In the genomic region with DNA sequence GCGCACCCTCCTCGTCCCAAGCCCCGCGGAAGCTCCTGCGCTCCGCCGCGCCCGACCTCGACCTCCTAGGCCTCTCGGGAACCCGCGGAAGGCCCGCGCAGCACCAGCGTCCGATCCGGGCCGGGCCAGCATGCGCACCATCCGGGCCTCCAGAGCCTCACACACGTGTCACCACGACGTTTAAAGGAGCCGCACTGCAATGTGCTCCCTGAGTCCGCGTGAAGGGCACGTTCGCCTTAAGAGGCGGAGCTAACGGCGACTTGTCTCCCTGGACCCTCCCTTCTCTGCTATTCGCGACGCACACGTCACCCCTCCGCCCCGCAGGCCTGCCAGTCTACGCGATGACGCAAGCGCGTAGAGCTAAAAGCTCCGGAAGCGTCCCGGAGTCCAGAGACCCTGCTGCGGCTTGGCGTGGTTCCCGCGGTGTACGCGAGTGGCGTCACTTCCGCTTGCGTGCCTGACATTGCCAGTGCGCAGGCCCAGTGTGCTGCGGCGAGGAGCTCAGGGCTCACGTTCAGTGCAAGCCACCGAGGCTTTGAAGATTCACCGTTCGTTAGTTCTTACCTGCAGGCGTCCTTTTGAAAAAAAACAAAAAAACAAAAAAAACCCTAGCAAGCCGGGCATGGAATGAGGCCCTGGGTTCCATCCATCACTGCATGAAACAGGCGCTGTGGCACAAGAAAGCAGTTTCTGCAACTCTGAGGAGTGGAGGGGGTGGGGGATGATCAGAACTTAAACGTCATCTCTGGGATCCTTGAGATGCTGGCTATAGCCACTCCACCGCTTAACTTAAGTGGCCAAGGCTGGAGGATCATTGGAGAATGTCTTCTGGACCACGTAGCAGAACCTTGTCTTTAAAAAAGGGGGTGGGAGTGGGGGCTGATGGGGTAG, we compare ENCODE assay signal across 7 mouse cellular contexts. TPM values are rescaled to one million over a fixed set of nuclear protein-coding genes. Genes with fewer than 3 reads are reported as not detected.
A peak's percentile ranks its signal among the peaks of the same experiment; 100 is the strongest.
DNase-seq lines count a peak whose midpoint lies in the region; ATAC-seq lines count a peak whose summit lies in the region.

Usp36 (minus strand) TSS at position 246 of the 891 bp plus-strand sequence.

- H3K36me3 ChIP-seq in intestine, embryonic 15.5 days, result peaks cover 7% of the 10 kb centered on the region
- peaks cover 26% of the 10 kb centered on the region for H3K36me3 ChIP-seq in midbrain, embryonic 10.5 days

- no peaks in the 10 kb centered on the region for H3K9me3 ChIP-seq in intestine, embryonic 15.5 days
- no peaks in the 10 kb centered on the region for H3K9me3 ChIP-seq in midbrain, embryonic 10.5 days (replicated peaks)

- intact Hi-C loops in gastrocnemius, postnatal 36 days (cut with DNase I), result no loop called here
- intact Hi-C loops in left cerebral cortex, postnatal 25 days (cut with DNase I), result no loop called here

- under 1% methylated on average over 68 of the region's 68 CpGs for WGBS in intestine, embryonic 15.5 days
- 1% methylated on average over 68 of the region's 68 CpGs for WGBS in midbrain, embryonic 10.5 days

- peak within 1 kb of the TSS; percentile 93 for H3K9ac ChIP-seq in intestine, embryonic 15.5 days

- peak; percentile 99 for ATAC-seq in intestine, embryonic 15.5 days

- H3K27me3 ChIP-seq in intestine, embryonic 15.5 days (replicated peaks), result no peaks in the 10 kb centered on the region
- H3K27me3 ChIP-seq in midbrain, embryonic 10.5 days (ENCODE audit: low read depth, poor library complexity, severe bottlenecking), result no peaks in the 10 kb centered on the region

- peak within 1 kb of the TSS; percentile 86 for H3K27ac ChIP-seq in intestine, embryonic 15.5 days
- H3K27ac ChIP-seq in midbrain, embryonic 10.5 days (replicated peaks), result peak within 1 kb of the TSS; percentile 81

- peak; percentile 100 for DNase-seq in adrenal gland, adult 2 months
- peak; percentile 99 for DNase-seq in embryo, embryonic 11.5 days (ENCODE audit: low read depth, low spot score)
- DNase-seq in gastrocnemius, postnatal 36 days, result peak; percentile 99
- peak; percentile 100 for DNase-seq in left cerebral cortex, postnatal 25 days (ENCODE audit: low spot score in 2 of 2)
- peak; percentile 100 for DNase-seq in midbrain, embryonic 10.5 days (ENCODE audit: low spot score)
- DNase-seq in right cerebral cortex, postnatal 4 days, result peak; percentile 100

- peak within 1 kb of the TSS; percentile 92 for H3K4me3 ChIP-seq in intestine, embryonic 15.5 days (replicated peaks)
- H3K4me3 ChIP-seq in midbrain, embryonic 10.5 days, result peak within 1 kb of the TSS; percentile 93

- peaks cover 14% of the 10 kb centered on the region for H3K4me1 ChIP-seq in intestine, embryonic 15.5 days (replicated peaks)
- peaks cover 43% of the 10 kb centered on the region for H3K4me1 ChIP-seq in midbrain, embryonic 10.5 days

- peak within 1 kb of the TSS; percentile 87 for H3K4me2 ChIP-seq in intestine, embryonic 15.5 days (replicated peaks)

RNA-seq across cellular contexts. Expression of gene Usp36, which starts in this region (rescaled TPM):
- 10 to 100 TPM; 18.7 to 26.2 TPM for total RNA-seq in adrenal gland, adult 2 months (2021)
- polyA plus RNA-seq in adrenal gland, adult 2 months (2012; rRNA removed), result 21.4 and 22.4 TPM in 2 replicates
- total RNA-seq in gastrocnemius, postnatal 36 days (2021), result 10 to 100 TPM; 11.1 to 14.7 TPM
- polyA plus RNA-seq in intestine, embryonic 15.5 days (2015; fragmentation: Nextera tagmentation; extraction: Ambion mirVana), result 16.8 and 19.7 TPM in 2 replicates
- 10 to 100 TPM; 23.5 to 29.6 TPM for total RNA-seq in left cerebral cortex, postnatal 25 days (2021)
- 20.4 and 23.6 TPM in 2 replicates for polyA plus RNA-seq in midbrain, embryonic 10.5 days (2016; fragmentation: Nextera tagmentation; extraction: Ambion mirVana)

Comparison
In these comparisons a context has a peak if more than half of its experiments do, and no peak if none do; other contexts are left out.
1. Peak in every context shown above with its lines: DNase-seq, ATAC-seq, H3K4me3 ChIP-seq and H3K27ac ChIP-seq.